Mouse (Mus musculus) heart, embryonic 13.5 days (tissue): ENCODE data around the gene Hpf1. TPM values are rescaled to one million over a fixed set of nuclear protein-coding genes. Genes with fewer than 3 reads are reported as not detected.

Source experiments
- ATAC-seq: fragments of 200-750 bp; cut with Nextera tagmentation; 2 replicates; pipeline ENCODE4 v1.8.0; 2017; ENCODE audit warnings: moderate TSS enrichment; ENCODE audit not compliant: insufficient number of reproducible peaks, low FRiP score, low TSS enrichment; ENCODE audit errors: extremely low read depth
- H3K27ac ChIP-seq: fragments of 300-500 bp; sonication (generic); replicated peaks from 2 replicates; pipeline ENCODE4 v1.5.1; 2015; ENCODE audit warnings: moderate library complexity, mild to moderate bottlenecking, inconsistent platforms
- H3K27me3 ChIP-seq: fragments of 300-500 bp; sonication (generic); replicated peaks from 2 replicates; pipeline ENCODE4 v1.6.1; 2015; ENCODE audit warnings: mild to moderate bottlenecking, inconsistent platforms
- H3K36me3 ChIP-seq: fragments of 300-500 bp; sonication (generic); 2 replicates; pipeline ENCODE4 v1.6.1; 2015; ENCODE audit warnings: mild to moderate bottlenecking, inconsistent platforms
- H3K4me1 ChIP-seq: fragments of 300-500 bp; sonication (generic); 2 replicates; pipeline ENCODE4 v1.6.1; 2015; ENCODE audit warnings: inconsistent platforms
- H3K4me2 ChIP-seq: fragments of 300-500 bp; sonication (generic); 2 replicates; pipeline ENCODE4 v1.6.1; 2015; ENCODE audit warnings: inconsistent platforms, mild to moderate bottlenecking, moderate library complexity
- H3K4me3 ChIP-seq: fragments of 300-500 bp; sonication (generic); 2 replicates; pipeline ENCODE4 v1.5.1; 2015; ENCODE audit warnings: moderate library complexity, mild to moderate bottlenecking, inconsistent platforms
- H3K9ac ChIP-seq: fragments of 300-500 bp; sonication (generic); 2 replicates; pipeline ENCODE4 v1.6.1; 2015; ENCODE audit warnings: inconsistent platforms, mild to moderate bottlenecking, moderate library complexity
- H3K9me3 ChIP-seq: fragments of 300-500 bp; sonication (generic); 2 replicates; pipeline ENCODE4 v1.6.1; 2016; ENCODE audit warnings: inconsistent platforms
- WGBS: fragments of 180-500 bp; shearing (Covaris S2); methylation state at CpG from one replicate; pipeline ENCODE4 v1.1.7; 2015; ENCODE audit warnings: mixed read lengths; 5-methylcytosine and 5-hydroxymethylcytosine counted together
- polyA plus RNA-seq: library from polyadenylated mRNA; unstranded; fragments of >200 nt; fragmentation: Nextera tagmentation; extraction: Ambion mirVana; gene quantifications from 2 replicates; pipeline ENCODE4 v1.2.1, GENCODE M21; 2015

Hpf1 gene
- polyA plus RNA-seq, 1 experiment from 2014 or later: 65.0 TPM

DNA sequence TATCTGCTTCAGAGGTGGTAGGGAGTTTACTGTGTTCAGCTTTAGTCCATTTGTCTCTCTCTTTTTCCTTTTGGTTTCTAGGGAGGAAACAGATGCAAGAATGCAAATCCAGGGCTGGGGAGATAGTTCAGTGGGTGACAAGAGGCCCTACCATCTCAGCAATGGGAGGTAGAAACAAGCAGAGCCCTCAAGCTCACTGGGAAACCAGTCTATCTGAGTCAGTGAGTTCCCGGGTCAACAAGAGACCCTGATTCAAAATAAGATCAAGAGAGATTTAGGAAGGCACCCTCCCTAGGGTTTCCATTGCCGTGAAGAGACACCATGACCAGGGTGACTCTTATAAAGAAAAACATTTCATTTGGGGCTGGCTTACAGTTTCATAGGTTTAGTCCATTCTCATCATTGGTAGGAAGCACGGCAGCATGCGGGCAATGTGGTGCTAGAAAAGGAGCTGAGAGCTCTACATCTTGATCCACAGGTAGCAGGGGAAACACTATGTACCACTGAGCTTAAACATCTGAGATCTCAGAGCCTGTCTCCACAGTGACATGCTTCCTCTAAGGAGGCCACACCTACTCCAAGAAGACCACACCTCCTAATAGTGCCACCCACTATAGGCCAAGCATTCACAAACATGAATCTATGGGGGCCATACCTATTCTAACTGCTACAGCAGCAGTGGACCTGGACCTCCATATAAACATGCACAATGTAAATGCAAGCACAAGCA is 21.8 kb upstream of the Hpf1 start:
- Histone ChIP-seq H3K9me3 (no peaks in the 10 kb centered on the region), H3K4me3 (no peak overlapping the region), H3K27me3 (no peaks in the 10 kb centered on the region), H3K9ac (no peak overlapping the region), H3K4me1 (peaks cover 12% of the 10 kb centered on the region), H3K27ac (no peak overlapping the region), H3K4me2 (no peak overlapping the region), H3K36me3 (no peaks in the 10 kb centered on the region)
- ATAC-seq: no peak
- 82% methylated on average over 4 of the region's 4 CpGs for WGBS

DNA sequence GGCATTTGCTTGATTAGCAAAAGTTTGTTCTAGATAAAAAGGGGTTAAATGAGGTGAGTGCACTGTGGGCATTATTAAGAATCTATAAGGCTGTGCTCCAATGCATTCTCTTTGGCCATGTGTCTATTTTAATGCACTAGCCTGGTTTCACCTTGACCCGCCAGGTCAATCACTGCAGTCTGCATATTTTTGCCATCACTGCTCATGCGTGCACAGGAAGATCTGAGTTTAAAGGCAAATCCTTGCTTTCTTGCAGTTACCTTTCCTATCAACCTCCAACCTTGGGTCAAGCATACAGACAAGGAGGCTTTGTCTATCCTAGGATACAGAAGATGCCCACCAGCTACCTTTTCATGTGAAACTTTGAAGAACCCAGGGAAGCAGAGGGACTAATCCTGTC is 20.5 kb upstream of the Hpf1 start:
- no peak overlapping the region for H3K27ac ChIP-seq
- WGBS: 83% methylated on average over 2 of the region's 2 CpGs
- no peak overlapping the region for H3K4me2 ChIP-seq
- no peak overlapping the region for H3K9ac ChIP-seq
- ATAC-seq: no peak
- H3K4me3 ChIP-seq: no peak overlapping the region
- no peaks in the 10 kb centered on the region for H3K36me3 ChIP-seq
- H3K27me3 ChIP-seq: no peaks in the 10 kb centered on the region
- H3K9me3 ChIP-seq: no peaks in the 10 kb centered on the region
- H3K4me1 ChIP-seq: peaks cover 12% of the 10 kb centered on the region

DNA sequence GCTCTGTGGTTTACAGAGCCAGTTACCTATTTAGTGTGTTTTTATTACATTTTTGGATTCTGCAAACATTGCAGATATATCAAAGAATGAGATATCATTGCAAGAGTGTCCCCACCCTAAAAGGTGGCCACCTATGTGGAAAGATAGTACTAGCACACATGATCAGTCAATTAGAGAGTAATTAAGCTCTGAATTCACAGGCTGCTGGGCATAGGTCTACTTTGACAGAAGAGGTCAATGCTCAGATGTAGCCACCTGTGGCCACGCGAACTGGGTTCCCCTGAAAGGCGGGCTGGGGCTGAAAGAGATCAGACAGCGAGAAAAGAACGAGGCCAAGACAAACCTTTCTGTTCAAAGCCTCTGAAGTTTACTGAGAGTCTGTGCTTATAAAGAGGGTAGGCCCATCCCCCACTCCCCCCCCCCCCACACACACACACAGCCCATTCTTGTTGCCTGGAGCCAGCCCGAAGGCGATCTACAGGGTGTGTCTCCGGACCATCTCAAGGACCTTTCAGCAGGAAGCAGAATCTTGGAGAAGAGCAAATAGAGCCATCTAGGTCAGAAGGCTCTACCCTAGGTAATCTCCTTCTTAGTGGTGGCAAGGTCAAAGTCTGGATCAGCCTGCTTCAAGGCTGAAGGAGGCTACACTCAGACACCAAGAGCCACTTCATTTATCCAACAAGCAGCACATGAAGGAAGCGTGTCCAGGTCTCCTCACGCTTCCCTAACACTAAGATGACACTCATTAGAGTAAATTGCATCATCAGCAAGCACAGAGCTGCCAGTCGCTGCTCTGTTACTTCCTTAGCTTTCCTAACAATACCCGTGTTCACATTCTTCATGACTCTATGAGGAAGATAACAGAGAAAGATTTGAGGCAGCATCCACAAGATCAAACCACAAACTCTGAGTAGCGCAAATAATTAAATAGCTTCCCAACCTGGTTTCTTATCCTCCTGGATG is 19.7 kb upstream of the Hpf1 start:
- H3K27me3 ChIP-seq: no peaks in the 10 kb centered on the region
- no peak overlapping the region for H3K4me2 ChIP-seq
- no peak overlapping the region for H3K9ac ChIP-seq
- WGBS: 80% methylated on average over 13 of the region's 13 CpGs
- no peaks in the 10 kb centered on the region for H3K36me3 ChIP-seq
- peaks cover 12% of the 10 kb centered on the region for H3K4me1 ChIP-seq
- no peak for ATAC-seq
- H3K4me3 ChIP-seq: no peak overlapping the region
- no peaks in the 10 kb centered on the region for H3K9me3 ChIP-seq
- H3K27ac ChIP-seq: no peak overlapping the region

DNA sequence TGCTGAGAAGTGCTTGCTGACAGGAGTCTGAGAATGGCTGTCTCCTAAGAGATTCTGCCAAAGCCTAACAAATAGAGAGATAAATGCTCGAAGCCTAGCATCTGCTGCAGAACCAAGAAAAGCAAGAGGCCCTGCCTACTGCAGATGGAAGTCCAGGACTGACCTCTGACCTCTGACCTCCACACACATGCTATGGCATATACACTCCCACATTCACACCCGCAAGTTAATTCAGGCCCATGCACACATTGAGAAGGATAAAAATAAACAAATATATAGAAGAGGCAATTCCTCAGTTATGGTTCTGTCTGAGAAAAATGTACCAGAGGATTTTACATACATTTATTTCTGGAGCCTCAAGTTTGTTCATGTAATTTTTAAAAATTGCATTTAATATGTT is 11.6 kb upstream of the Hpf1 start:
- Histone ChIP-seq H3K27ac (no peak overlapping the region), H3K9me3 (no peaks in the 10 kb centered on the region), H3K4me3 (no peak overlapping the region), H3K9ac (no peak overlapping the region), H3K4me1 (no peaks in the 10 kb centered on the region), H3K4me2 (no peak overlapping the region), H3K36me3 (no peaks in the 10 kb centered on the region), H3K27me3 (no peaks in the 10 kb centered on the region)
- ATAC-seq: no peak
- WGBS: 58% methylated on average over 2 of the region's 2 CpGs

DNA sequence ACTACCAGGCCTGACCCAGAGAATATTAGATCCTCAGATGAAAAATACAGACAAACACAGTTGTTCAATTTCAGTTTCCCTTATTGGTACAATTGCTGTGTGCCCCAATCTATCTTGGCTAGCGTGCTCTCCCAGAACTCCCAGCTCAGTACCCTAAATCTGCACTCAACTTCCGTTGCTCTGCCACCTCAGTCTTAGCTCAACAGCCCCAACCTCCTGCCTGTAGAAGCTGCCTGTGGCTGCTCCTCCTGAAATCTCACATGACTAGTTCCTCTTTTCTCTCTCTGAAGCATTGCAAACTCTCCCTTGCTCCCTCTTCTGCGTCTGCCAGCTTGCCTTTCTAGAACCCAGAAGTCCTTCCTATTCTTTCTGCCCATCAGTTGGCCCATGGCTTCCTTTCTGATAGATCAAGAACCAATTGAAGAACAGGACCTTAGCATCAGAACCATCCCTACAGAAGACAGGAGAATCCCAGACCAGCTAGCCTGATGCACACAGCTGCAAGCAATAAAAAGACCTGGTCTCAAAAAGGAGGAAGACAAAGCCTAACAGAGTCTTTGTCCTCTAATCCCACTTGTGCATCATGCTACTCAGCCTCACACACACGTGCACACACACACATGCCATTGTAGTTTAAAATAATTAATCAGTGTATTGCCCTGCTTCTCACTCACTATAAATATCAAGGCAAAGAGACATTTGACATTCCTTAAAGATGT is 6.6 kb upstream of the Hpf1 start:
- H3K9ac ChIP-seq: no peak overlapping the region
- WGBS: 79% methylated on average over 4 of the region's 4 CpGs
- H3K4me3 ChIP-seq: no peak overlapping the region
- H3K4me2 ChIP-seq: no peak overlapping the region
- H3K36me3 ChIP-seq: no peaks in the 10 kb centered on the region
- no peak overlapping the region for H3K27ac ChIP-seq
- no peaks in the 10 kb centered on the region for H3K9me3 ChIP-seq
- no peaks in the 10 kb centered on the region for H3K4me1 ChIP-seq
- no peaks in the 10 kb centered on the region for H3K27me3 ChIP-seq
- ATAC-seq: no peak

DNA sequence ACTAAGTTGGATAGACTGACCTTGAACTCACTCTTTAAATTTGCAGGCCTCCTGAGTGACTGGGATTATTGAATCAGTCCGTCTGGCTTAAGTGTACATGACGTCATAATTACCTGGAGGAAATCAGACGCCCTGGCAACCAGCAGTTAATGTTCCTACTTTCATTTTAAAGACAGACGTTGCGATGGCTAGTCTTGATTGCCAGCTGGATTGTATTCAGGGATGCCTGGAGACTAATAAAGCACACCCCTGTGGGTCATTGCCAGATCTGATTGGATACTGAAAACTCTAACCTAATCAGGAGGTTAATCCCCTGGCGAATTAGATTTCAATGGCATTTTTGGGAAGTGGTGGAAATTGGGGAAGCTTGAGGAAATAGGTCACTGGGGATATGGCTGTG is 3.5 kb upstream of the Hpf1 start:
- H3K9ac ChIP-seq: no peak overlapping the region
- H3K27ac ChIP-seq: no peak overlapping the region
- H3K4me1 ChIP-seq: peaks cover 12% of the 10 kb centered on the region
- H3K4me3 ChIP-seq: no peak overlapping the region
- H3K9me3 ChIP-seq: no peaks in the 10 kb centered on the region
- H3K27me3 ChIP-seq: no peaks in the 10 kb centered on the region
- no peak for ATAC-seq
- no peaks in the 10 kb centered on the region for H3K36me3 ChIP-seq
- WGBS: 64% methylated on average over 6 of the region's 6 CpGs
- H3K4me2 ChIP-seq: no peak overlapping the region

DNA sequence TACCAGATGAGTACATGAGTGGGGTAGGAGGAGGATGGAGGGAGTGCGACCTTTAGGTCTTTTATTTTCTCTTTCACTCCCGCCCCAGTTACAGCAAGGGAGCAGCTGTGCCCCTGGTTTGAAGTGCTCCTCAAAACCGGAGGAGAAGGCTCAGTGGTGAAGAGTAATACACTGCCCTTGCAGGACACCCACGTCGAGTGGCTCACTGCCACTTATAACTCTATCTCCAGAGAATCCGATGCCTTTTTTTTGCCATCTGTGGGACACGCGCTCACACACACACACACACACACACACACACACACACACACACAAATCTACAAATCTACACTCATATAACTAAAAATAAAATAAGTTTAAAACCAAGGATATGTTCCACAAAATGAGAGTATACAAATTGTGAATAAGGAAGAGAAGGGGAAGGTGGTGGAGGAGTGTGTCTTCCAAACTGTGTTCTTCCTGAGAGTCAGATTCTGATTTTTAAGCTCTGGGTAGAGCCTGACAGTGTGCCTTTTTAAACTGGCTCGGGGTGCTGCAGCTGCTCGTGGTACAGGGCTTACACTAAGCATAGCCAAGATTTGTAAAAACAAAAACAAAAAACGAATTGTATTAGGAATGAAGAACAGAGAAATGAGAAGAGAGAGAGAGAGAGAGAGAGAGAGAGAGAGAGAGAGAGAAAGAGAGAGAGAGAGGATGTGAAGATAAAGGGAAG is 931 bp upstream of the Hpf1 start:
- Histone ChIP-seq H3K4me2 (peak overlapping the region; percentile 77), H3K27ac (no peak overlapping the region), H3K27me3 (no peaks in the 10 kb centered on the region), H3K4me3 (peak overlapping the region; percentile 66), H3K36me3 (peaks cover 12% of the 10 kb centered on the region; the same call in 1 of the 2 replicates), H3K4me1 (peaks cover 37% of the 10 kb centered on the region), H3K9ac (no peak overlapping the region), H3K9me3 (no peaks in the 10 kb centered on the region)
- 75% methylated on average over 11 of the region's 11 CpGs for WGBS
- no peak for ATAC-seq

DNA sequence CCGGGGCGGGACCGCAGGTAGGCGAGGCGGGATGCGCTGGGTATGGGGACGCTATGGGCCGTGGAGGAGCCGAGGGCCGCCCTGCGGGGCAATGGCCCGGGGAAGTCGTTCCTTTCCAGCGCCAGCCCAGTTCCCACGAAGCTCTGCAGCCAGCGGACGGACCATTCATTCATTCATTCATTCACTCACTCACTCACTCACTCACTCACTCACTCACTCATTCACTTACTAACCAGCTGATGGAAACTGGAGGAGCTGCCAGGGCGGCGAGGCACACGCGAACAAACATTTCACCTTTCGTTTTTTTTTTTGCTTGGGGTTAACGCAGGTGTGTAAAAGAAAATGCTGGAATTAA is 279 bp downstream of the Hpf1 start:
- H3K27me3 ChIP-seq: no peaks in the 10 kb centered on the region
- peaks cover 49% of the 10 kb centered on the region for H3K4me1 ChIP-seq
- WGBS: 1% methylated on average over 23 of the region's 23 CpGs
- peak overlapping the region; percentile 84 for H3K9ac ChIP-seq
- H3K36me3 ChIP-seq: peaks cover 18% of the 10 kb centered on the region; the same call in 1 of the 2 replicates
- no peak for ATAC-seq
- peak overlapping the region; percentile 66 for H3K4me3 ChIP-seq
- H3K27ac ChIP-seq: 0 out of 2 replicates have a peak overlapping the region, but pooled peaks have one; percentile 9
- peak overlapping the region; percentile 77 for H3K4me2 ChIP-seq
- no peaks in the 10 kb centered on the region for H3K9me3 ChIP-seq

DNA sequence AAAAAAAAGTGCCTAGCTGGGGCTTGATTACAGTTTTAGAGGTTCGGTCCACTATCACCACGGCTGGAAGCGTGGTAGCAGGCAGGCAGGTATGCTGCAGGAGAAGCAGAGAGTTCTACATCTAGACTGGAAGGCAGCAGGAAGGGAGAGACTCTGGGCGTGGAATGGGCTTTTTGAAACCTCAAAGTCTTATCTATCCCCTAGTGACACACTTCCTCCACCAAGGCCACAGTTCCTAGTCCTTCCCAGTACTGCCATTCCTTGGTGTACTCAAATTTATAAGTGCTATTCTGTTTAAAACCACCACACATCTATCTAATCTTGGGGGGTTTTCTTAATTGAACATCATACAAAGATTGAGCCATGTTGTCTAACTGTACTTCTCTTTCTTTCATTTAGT is 1.5 kb downstream of the Hpf1 start:
- H3K27me3 ChIP-seq: no peaks in the 10 kb centered on the region
- peaks cover 60% of the 10 kb centered on the region for H3K4me1 ChIP-seq
- H3K9me3 ChIP-seq: no peaks in the 10 kb centered on the region
- no peak overlapping the region for H3K9ac ChIP-seq
- no peak overlapping the region for H3K27ac ChIP-seq
- peaks cover 18% of the 10 kb centered on the region; the same call in 1 of the 2 replicates for H3K36me3 ChIP-seq
- no peak for ATAC-seq
- 89% methylated on average over 4 of the region's 4 CpGs for WGBS
- peak overlapping the region; percentile 77 for H3K4me2 ChIP-seq
- no peak overlapping the region for H3K4me3 ChIP-seq

DNA sequence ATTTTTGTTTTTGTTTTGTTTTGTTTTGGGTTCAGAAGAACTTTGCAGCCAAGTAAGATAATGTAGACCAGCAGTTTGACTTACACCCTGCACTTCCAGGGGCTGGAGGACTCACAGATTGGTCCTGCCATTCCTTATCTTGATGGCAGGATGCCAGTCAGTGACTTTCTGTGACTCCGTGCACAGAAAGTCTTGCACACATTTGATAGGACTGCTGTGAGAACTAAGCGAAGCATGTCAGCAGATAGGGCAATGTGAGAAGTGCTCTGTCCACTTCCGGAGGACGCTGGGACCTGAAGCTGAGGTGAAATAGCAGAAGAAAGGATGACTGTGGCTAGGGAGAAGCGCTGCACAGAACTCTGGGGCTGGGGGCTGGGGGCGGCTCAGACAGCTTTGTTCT is 5.7 kb downstream of the Hpf1 start:
- Histone ChIP-seq H3K27ac (peak overlapping the region; percentile 77), H3K4me3 (peak overlapping the region; percentile 11; the same call in 1 of the 2 replicates), H3K36me3 (peaks cover 45% of the 10 kb centered on the region), H3K4me1 (peaks cover 70% of the 10 kb centered on the region), H3K9me3 (no peaks in the 10 kb centered on the region), H3K9ac (0 out of 2 replicates have a peak overlapping the region, but pooled peaks have one; percentile 28), H3K27me3 (no peaks in the 10 kb centered on the region), H3K4me2 (peak overlapping the region; percentile 52)
- ATAC-seq: 0 out of 2 replicates have a peak, but pooled peaks have one; percentile 9
- WGBS: 32% methylated on average over 6 of the region's 6 CpGs
